In the genomic region with DNA sequence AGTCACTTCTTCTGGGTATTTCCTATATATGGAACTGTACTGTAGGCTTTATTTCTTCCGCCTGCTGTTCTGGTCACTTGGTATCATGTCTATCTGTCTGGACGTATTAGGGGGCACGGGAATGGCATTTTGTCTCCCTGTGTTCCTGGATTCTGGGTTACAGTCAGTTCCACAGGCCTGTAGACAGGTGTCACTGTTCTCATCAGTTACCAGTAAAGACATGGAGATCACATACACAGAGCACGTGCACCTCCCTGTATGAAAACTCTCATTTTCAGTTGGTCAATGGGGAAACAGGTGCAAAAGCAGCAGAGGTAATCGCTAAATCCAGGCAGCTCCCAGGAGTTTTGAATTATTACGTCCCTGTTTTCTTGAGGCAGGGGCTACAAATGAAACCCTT, we compare ENCODE assay signal across 16 mouse cellular contexts.
DNase-seq lines count a peak whose midpoint lies in the region; ATAC-seq and TF ChIP-seq lines count a peak whose summit lies in the region.
"Had no signal": no experiment of that assay in that cellular context is flagged by ENCODE, and none has a peak within 500 bp of the region (broad histone marks: within the 10 kb centered on the region; RNA-seq: fewer than 3 reads in every experiment).

No protein-coding gene starts in this region.

- H3K27me3 ChIP-seq in hindbrain, embryonic 14.5 days (ENCODE audit: control insufficient read depth, insufficient read depth, low read length) = no peaks in the 10 kb centered on the region
- H3K27me3 ChIP-seq in hindbrain, embryonic 13.5 days = 0 out of 2 replicates have a peak, but pooled peaks cover 5% of the 10 kb centered on the region
- H3K27me3 ChIP-seq in CH12.LX (replicated peaks) (peaks cover 79% of the 10 kb centered on the region), ES-Bruce4 (ENCODE audit: control insufficient read depth, insufficient read depth, low read length, poor library complexity, severe bottlenecking) (no peaks in the 10 kb centered on the region)
- H3K27me3 ChIP-seq: limb, embryonic 13.5 days had no signal

- no peaks in the 10 kb centered on the region for H3K79me2 ChIP-seq in CH12.LX (replicated peaks; ENCODE audit: control insufficient read depth, extremely low read depth, insufficient read depth, poor library complexity, severe bottlenecking)

- H3K27ac ChIP-seq in hindbrain, embryonic 14.5 days = no peak overlapping the region
- H3K27ac ChIP-seq in hindbrain, embryonic 13.5 days = no peak overlapping the region
- H3K27ac ChIP-seq in layer of hippocampus, adult 2 months = no peak overlapping the region
- H3K27ac ChIP-seq in CH12.LX (ENCODE audit: insufficient read depth, low read depth) = no peak overlapping the region
- H3K27ac ChIP-seq in ES-Bruce4 (ENCODE audit: insufficient read depth, low read length) = no peak overlapping the region
- H3K27ac ChIP-seq: embryonic facial prominence, embryonic 10.5 days; limb, embryonic 13.5 days; liver, embryonic 12.5 days had no signal

- TF ChIP-seq POLR2A in CH12.LX (IDR thresholded peaks at IDR 0.05; ENCODE audit: low read depth, low read length) (no peak), ES-Bruce4 (IDR thresholded peaks at IDR 0.05; ENCODE audit: insufficient read depth, low read length) (no peak)

- peak; percentile 72 for TF ChIP-seq CTCF in layer of hippocampus, adult 2 months (conservative IDR thresholded peaks at IDR 0.05)
- TF ChIP-seq CTCF in CH12.LX (conservative IDR thresholded peaks at IDR 0.05 in 1 of 2, IDR thresholded peaks at IDR 0.05 in 1 of 2; ENCODE audit: low read depth in 2 of 2, low read length in 2 of 2) (peak in 1 of 2 experiments; percentile 40; a peak in 2 of 4 replicates), ES-Bruce4 (IDR thresholded peaks at IDR 0.05; ENCODE audit: low read depth, low read length) (peak; percentile 6)

- TF ChIP-seq EP300 in CH12.LX (IDR thresholded peaks at IDR 0.05; ENCODE audit: low read length) (no peak), ES-Bruce4 (IDR thresholded peaks at IDR 0.05; ENCODE audit: insufficient read depth, low read depth, low read length) (no peak)

- no peak overlapping the region for H3K4me3 ChIP-seq in hindbrain, embryonic 14.5 days (replicated peaks; ENCODE audit: low read length)
- H3K4me3 ChIP-seq in hindbrain, embryonic 13.5 days = no peak overlapping the region
- no peak overlapping the region for H3K4me3 ChIP-seq in layer of hippocampus, adult 2 months
- H3K4me3 ChIP-seq in CH12.LX (replicated peaks in 1 of 3; ENCODE audit: low read depth in 2 of 3, low read length in 2 of 3, poor library complexity in 1 of 3) = no peak overlapping the region
- no peak overlapping the region for H3K4me3 ChIP-seq in ES-Bruce4 (ENCODE audit: low read depth, low read length)
- H3K4me3 ChIP-seq: embryonic facial prominence, embryonic 10.5 days; limb, embryonic 13.5 days; liver, embryonic 12.5 days had no signal

- no peak overlapping the region for H3K4me2 ChIP-seq in hindbrain, embryonic 14.5 days (replicated peaks)
- H3K4me2 ChIP-seq in hindbrain, embryonic 13.5 days = no peak overlapping the region
- no peak overlapping the region for H3K4me2 ChIP-seq in CH12.LX (ENCODE audit: insufficient read depth, low read depth, poor library complexity, severe bottlenecking)
- H3K4me2 ChIP-seq: limb, embryonic 13.5 days; liver, embryonic 12.5 days had no signal

- no peaks in the 10 kb centered on the region for H3K9me3 ChIP-seq in hindbrain, embryonic 14.5 days (ENCODE audit: control insufficient read depth, low read length)
- no peaks in the 10 kb centered on the region for H3K9me3 ChIP-seq in hindbrain, embryonic 13.5 days
- H3K9me3 ChIP-seq in CH12.LX (replicated peaks; ENCODE audit: low read length) (no peaks in the 10 kb centered on the region), ES-Bruce4 (replicated peaks; ENCODE audit: control insufficient read depth, insufficient read depth, low read length, poor library complexity, severe bottlenecking) (no peaks in the 10 kb centered on the region)
- H3K9me3 ChIP-seq: embryonic facial prominence, embryonic 10.5 days; limb, embryonic 13.5 days; liver, embryonic 12.5 days had no signal

- no peak for ATAC-seq in hindbrain, embryonic 14.5 days (ENCODE audit: low FRiP score)
- no peak for ATAC-seq in hindbrain, embryonic 13.5 days (ENCODE audit: low FRiP score)
- ATAC-seq: forebrain, embryonic 16.5 days; liver, embryonic 12.5 days had no signal

- DNase-seq in hindbrain, embryonic 14.5 days (ENCODE audit: low spot score) = peak; percentile 32
- no peak for DNase-seq in layer of hippocampus, adult 2 months (ENCODE audit: low spot score in 2 of 2)
- DNase-seq in layer of hippocampus, postnatal 10 days (ENCODE audit: low spot score in 2 of 2) = no peak
- no peak for DNase-seq in CH12.LX (ENCODE audit: extremely low read depth)
- no peak for DNase-seq in frontal cortex, adult 2 months (ENCODE audit: extremely low spot score in 1 of 2, low spot score in 1 of 2)
- DNase-seq: adrenal gland, postnatal 14 days; cerebellum, adult 9-10 months; kidney, adult 18-20 months; kidney, postnatal 10 days; lung, adult 2 months had no signal

- TF ChIP-seq RAD21 in CH12.LX (IDR thresholded peaks at IDR 0.05; ENCODE audit: low read depth, low read length) = no peak; the same call in 1 of the 2 replicates

- in situ Hi-C loops in CH12.LX (cut with MboI; ENCODE audit: low pct_ligation_motif_present, low pct_unique_long_range_greater_than_20kb, low sequenced_read_pairs) = no loop called here

- no peaks in the 10 kb centered on the region for H3K36me3 ChIP-seq in hindbrain, embryonic 14.5 days (replicated peaks; ENCODE audit: control insufficient read depth, insufficient read depth)
- no peaks in the 10 kb centered on the region for H3K36me3 ChIP-seq in hindbrain, embryonic 13.5 days
- H3K36me3 ChIP-seq in CH12.LX (replicated peaks in 1 of 2; ENCODE audit: control insufficient read depth in 1 of 2, insufficient read depth in 1 of 2, low read length in 1 of 2) = no peaks in the 10 kb centered on the region
- no peaks in the 10 kb centered on the region for H3K36me3 ChIP-seq in ES-Bruce4 (ENCODE audit: control insufficient read depth, insufficient read depth, low read length, poor library complexity, severe bottlenecking)
- H3K36me3 ChIP-seq: embryonic facial prominence, embryonic 10.5 days; limb, embryonic 13.5 days; liver, embryonic 12.5 days had no signal

- no peaks in the 10 kb centered on the region for H3K4me1 ChIP-seq in hindbrain, embryonic 14.5 days (replicated peaks; ENCODE audit: control insufficient read depth, insufficient read depth, low read length)
- no peaks in the 10 kb centered on the region for H3K4me1 ChIP-seq in hindbrain, embryonic 13.5 days (replicated peaks)
- peaks cover 3% of the 10 kb centered on the region in 2 experiments; a peak in 2 of 4 replicates for H3K4me1 ChIP-seq in CH12.LX (ENCODE audit: control insufficient read depth in 1 of 2, insufficient read depth in 2 of 2)
- no peaks in the 10 kb centered on the region for H3K4me1 ChIP-seq in ES-Bruce4 (ENCODE audit: control insufficient read depth, insufficient read depth, low read length)
- H3K4me1 ChIP-seq: liver, embryonic 12.5 days had no signal

- no peak overlapping the region for H3K9ac ChIP-seq in hindbrain, embryonic 14.5 days
- no peak overlapping the region for H3K9ac ChIP-seq in hindbrain, embryonic 13.5 days
- no peak overlapping the region for H3K9ac ChIP-seq in CH12.LX (ENCODE audit: insufficient read depth, low read depth)
- H3K9ac ChIP-seq in ES-Bruce4 (ENCODE audit: low read depth, poor library complexity, severe bottlenecking) = no peak overlapping the region
- H3K9ac ChIP-seq: limb, embryonic 13.5 days; liver, embryonic 12.5 days had no signal

- dilution Hi-C loops in CH12.LX (cut with MboI; ENCODE audit: extremely low pct_ligation_motif_present, extremely low pct_unique_long_range_greater_than_20kb, low sequenced_read_pairs) = no loop called here

- 83% methylated on average over 6 of the region's 6 CpGs for WGBS in hindbrain, embryonic 14.5 days
- WGBS in hindbrain, embryonic 13.5 days = 80% methylated on average over 6 of the region's 6 CpGs

TF ChIP-seq in CH12.LX, 34 proteins besides CTCF, POLR2A, EP300 and RAD21:
- TF ChIP-seq BHLHE40 (IDR thresholded peaks at IDR 0.05; ENCODE audit: low read depth, low read length) (peak; percentile 62), POLR2AphosphoS2 (IDR thresholded peaks at IDR 0.05; ENCODE audit: low read depth, low read length) (no peak), SMC3 (IDR thresholded peaks at IDR 0.05; ENCODE audit: low read depth, low read length) (no peak), USF1 (IDR thresholded peaks at IDR 0.05; ENCODE audit: low read depth, low read length) (no peak)
